Mouse (Mus musculus) limb, embryonic 15.5 days (tissue): Measurements from ENCODE around the gene Tmem143. TPM values are rescaled to one million over a fixed set of nuclear protein-coding genes. Genes with fewer than 3 reads are reported as not detected.
A peak's percentile ranks its signal among the peaks of the same experiment; 100 is the strongest.
"Not testable (repeated sequence)": the region's sequence is repeated elsewhere in the genome, so short reads cannot be mapped to it uniquely, and the experiment has no call there.

Experiments
- ATAC-seq: fragments of 200-750 bp; cut with Nextera tagmentation; 2 replicates; pipeline ENCODE4 v1.8.0; 2017; ENCODE audit warnings: low read depth, moderate TSS enrichment; ENCODE audit not compliant: insufficient number of reproducible peaks, low FRiP score, low TSS enrichment
- H3K27ac ChIP-seq: fragments of 300-500 bp; sonication (generic); 2 replicates; pipeline ENCODE4 v1.5.1; 2015; ENCODE audit warnings: moderate library complexity, mild to moderate bottlenecking, inconsistent platforms
- H3K27me3 ChIP-seq: fragments of 300-500 bp; sonication (generic); 2 replicates; pipeline ENCODE4 v1.6.1; 2015; ENCODE audit warnings: inconsistent platforms
- H3K36me3 ChIP-seq: fragments of 300-500 bp; sonication (generic); 2 replicates; pipeline ENCODE4 v1.6.1; 2015; ENCODE audit warnings: inconsistent platforms
- H3K4me1 ChIP-seq: fragments of 300-500 bp; sonication (generic); 2 replicates; pipeline ENCODE4 v1.6.1; 2015; ENCODE audit warnings: inconsistent platforms
- H3K4me2 ChIP-seq: fragments of 300-500 bp; sonication (generic); 2 replicates; pipeline ENCODE4 v1.6.1; 2015; ENCODE audit warnings: mild to moderate bottlenecking, inconsistent platforms
- H3K4me3 ChIP-seq: fragments of 300-500 bp; sonication (generic); 2 replicates; pipeline ENCODE4 v1.5.1; 2015; ENCODE audit warnings: mild to moderate bottlenecking, inconsistent platforms
- H3K9ac ChIP-seq: fragments of 300-500 bp; sonication (generic); 2 replicates; pipeline ENCODE4 v1.6.1; 2015; ENCODE audit warnings: inconsistent platforms
- H3K9me3 ChIP-seq: fragments of 300-500 bp; sonication (generic); 2 replicates; pipeline ENCODE4 v1.6.1; 2016; ENCODE audit warnings: inconsistent platforms
- WGBS: fragments of 180-500 bp; shearing (Covaris S2); methylation state at CpG from one replicate; pipeline ENCODE4 v1.1.7; 2015; 5-methylcytosine and 5-hydroxymethylcytosine counted together
- polyA plus RNA-seq: library from polyadenylated mRNA; unstranded; fragments of >200 nt; fragmentation: Nextera tagmentation; extraction: Ambion mirVana; gene quantifications from 2 replicates; pipeline ENCODE4 v1.2.1, GENCODE M21; 2015

Gene Tmem143
- polyA plus RNA-seq, 1 experiment from 2014 or later, result 4.4 TPM

DNA sequence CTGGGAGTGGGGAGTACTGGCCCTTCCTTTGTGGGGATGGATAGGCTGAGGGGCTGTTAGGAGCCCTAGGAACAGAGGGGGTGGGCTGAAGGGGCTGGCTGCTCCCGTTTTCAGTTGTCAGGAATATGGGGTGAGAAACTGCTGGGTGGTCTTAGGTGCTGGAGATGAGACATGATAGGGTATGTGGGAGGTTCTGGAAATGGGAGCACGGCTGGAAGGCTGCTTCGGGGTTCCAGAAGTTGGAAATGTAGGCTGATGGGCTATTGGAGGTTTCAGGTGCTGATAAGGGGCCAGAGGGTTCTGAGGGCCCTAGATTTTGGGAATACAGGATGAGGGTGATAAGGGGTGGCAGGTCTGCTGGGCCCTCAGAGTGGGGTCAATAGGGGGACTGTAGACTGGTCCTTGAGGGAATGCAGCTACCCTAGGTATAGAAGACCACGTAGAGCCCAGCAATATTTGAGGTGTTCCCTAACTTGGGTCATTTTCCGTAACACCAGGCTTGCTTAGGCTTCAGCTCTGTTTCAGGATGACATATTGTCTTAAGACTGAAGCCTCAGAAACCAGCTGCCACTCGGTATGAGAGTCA lies 717 bp upstream of the Tmem143 start:
- Histone ChIP-seq H3K27ac (no peak overlapping the region; the same call in 1 of the 2 replicates), H3K4me2 (peak overlapping the region; percentile 88), H3K4me1 (peaks cover 9% of the 10 kb centered on the region; the same call in 1 of the 2 replicates), H3K4me3 (peak overlapping the region; percentile 55), H3K36me3 (no peaks in the 10 kb centered on the region), H3K9me3 (no peaks in the 10 kb centered on the region), H3K27me3 (no peaks in the 10 kb centered on the region), H3K9ac (no peak overlapping the region)
- 77% methylated on average over 6 of the region's 6 CpGs for WGBS
- peak; percentile 4; the same call in 1 of the 2 replicates for ATAC-seq

DNA sequence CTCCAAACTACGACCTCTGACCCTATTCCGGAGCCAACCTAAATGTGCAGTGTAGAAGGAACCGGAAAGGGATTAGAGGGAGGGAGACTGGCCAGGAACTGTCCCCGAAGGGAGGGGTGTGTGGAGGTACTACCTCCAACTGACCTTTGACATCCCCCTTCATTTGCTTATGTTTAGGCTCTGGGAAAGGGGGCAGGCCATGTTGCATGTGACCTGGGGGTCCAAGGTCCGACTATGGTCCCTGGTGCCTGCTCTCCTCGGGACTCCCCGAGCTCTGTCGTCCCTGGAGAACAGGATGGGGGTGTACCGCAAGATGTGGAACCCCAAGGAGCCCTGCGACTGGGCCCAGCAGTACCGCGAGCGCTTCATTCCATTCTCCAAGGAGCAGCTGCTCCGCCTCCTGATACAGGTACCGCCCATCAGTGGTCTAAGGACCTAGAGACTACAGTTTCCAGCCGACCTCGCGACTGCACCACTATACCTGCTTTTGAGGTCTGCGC lies 567 bp downstream of the Tmem143 start:
- Histone ChIP-seq H3K27ac (peak overlapping the region; percentile 84), H3K36me3 (no peaks in the 10 kb centered on the region), H3K4me2 (peak overlapping the region; percentile 88), H3K4me1 (peaks cover 9% of the 10 kb centered on the region; the same call in 1 of the 2 replicates), H3K9me3 (no peaks in the 10 kb centered on the region), H3K9ac (peak overlapping the region; percentile 48), H3K4me3 (peak overlapping the region; percentile 55), H3K27me3 (no peaks in the 10 kb centered on the region)
- peak; percentile 22 for ATAC-seq
- under 1% methylated on average over 19 of the region's 19 CpGs for WGBS

- H3K4me3 ChIP-seq, H3K9me3 ChIP-seq, H3K27ac ChIP-seq, H3K4me1 ChIP-seq, H3K27me3 ChIP-seq, H3K36me3 ChIP-seq, H3K9ac ChIP-seq, ATAC-seq: not testable (repeated sequence)
- H3K4me2 ChIP-seq, result peak overlapping the region; percentile 88; the same call in 1 of the 2 replicates
- 52% methylated on average over 4 of the region's 4 CpGs for WGBS
These were observed 1.4 kb downstream of the Tmem143 start for GRCm38 (mm10) chr7:45898125-45898524.

- Histone ChIP-seq H3K4me1 (peaks cover 6% of the 10 kb centered on the region; the same call in 1 of the 2 replicates), H3K9ac (no peak overlapping the region), H3K27ac (no peak overlapping the region), H3K4me2 (no peak overlapping the region), H3K4me3 (no peak overlapping the region), H3K9me3 (no peaks in the 10 kb centered on the region), H3K27me3 (no peaks in the 10 kb centered on the region), H3K36me3 (no peaks in the 10 kb centered on the region)
- WGBS, result 51% methylated on average over 5 of the region's 5 CpGs
- ATAC-seq, result no peak
These were observed 4.8 kb downstream of the Tmem143 start for GRCm38 (mm10) chr7:45901562-45901961.

- H3K4me2 ChIP-seq, result no peak overlapping the region
- no peaks in the 10 kb centered on the region for H3K27me3 ChIP-seq
- H3K9me3 ChIP-seq, result no peaks in the 10 kb centered on the region
- no peaks in the 10 kb centered on the region for H3K36me3 ChIP-seq
- WGBS, result 57% methylated on average over 12 of the region's 12 CpGs
- no peak overlapping the region for H3K9ac ChIP-seq
- ATAC-seq, result no peak
- peaks cover 1% of the 10 kb centered on the region; the same call in 1 of the 2 replicates for H3K4me1 ChIP-seq
- no peak overlapping the region for H3K4me3 ChIP-seq
- H3K27ac ChIP-seq, result no peak overlapping the region
These were observed 5.8 kb downstream of the Tmem143 start for GRCm38 (mm10) chr7:45902481-45903002.

- H3K9ac ChIP-seq, result no peak overlapping the region
- H3K27me3 ChIP-seq, result no peaks in the 10 kb centered on the region
- no peak overlapping the region for H3K4me2 ChIP-seq
- peaks cover 24% of the 10 kb centered on the region for H3K36me3 ChIP-seq
- no peak for ATAC-seq
- no peak overlapping the region for H3K27ac ChIP-seq
- H3K4me1 ChIP-seq, result no peaks in the 10 kb centered on the region
- WGBS, result 84% methylated on average over 9 of the region's 9 CpGs
- no peaks in the 10 kb centered on the region for H3K9me3 ChIP-seq
- H3K4me3 ChIP-seq, result no peak overlapping the region
These were observed 9.9 kb downstream of the Tmem143 start for GRCm38 (mm10) chr7:45906622-45907021.

DNA sequence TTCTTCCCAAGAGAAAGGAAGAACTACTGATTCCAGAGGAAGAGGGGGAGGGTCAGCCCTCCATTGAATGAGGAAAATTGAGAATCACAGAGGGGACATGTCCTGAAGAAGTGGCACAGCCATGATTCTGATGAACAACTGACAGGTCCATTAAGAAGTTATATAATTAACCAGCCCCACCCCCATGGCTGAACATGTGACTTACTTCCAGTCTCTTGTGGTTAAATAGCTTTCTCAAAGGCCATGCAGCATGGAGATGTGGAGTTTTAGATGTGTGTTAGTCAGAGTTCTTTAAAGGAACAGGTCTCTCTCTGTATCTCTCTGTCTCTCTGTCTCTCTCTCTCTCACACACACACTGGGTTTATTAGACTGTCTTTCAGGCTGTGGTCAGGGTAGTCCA lies 11.6 kb downstream of the Tmem143 start:
- H3K9ac ChIP-seq, result no peak overlapping the region
- peaks cover 27% of the 10 kb centered on the region for H3K36me3 ChIP-seq
- no peak overlapping the region for H3K27ac ChIP-seq
- H3K4me2 ChIP-seq, result no peak overlapping the region
- no peak overlapping the region for H3K4me3 ChIP-seq
- no peaks in the 10 kb centered on the region for H3K27me3 ChIP-seq
- no peaks in the 10 kb centered on the region for H3K4me1 ChIP-seq
- H3K9me3 ChIP-seq, result no peaks in the 10 kb centered on the region
- ATAC-seq, result no peak

GRCm38 (mm10) chr7:45909145-45909544 lies 12.4 kb downstream of the Tmem143 start:
- H3K27ac ChIP-seq, result no peak overlapping the region

DNA sequence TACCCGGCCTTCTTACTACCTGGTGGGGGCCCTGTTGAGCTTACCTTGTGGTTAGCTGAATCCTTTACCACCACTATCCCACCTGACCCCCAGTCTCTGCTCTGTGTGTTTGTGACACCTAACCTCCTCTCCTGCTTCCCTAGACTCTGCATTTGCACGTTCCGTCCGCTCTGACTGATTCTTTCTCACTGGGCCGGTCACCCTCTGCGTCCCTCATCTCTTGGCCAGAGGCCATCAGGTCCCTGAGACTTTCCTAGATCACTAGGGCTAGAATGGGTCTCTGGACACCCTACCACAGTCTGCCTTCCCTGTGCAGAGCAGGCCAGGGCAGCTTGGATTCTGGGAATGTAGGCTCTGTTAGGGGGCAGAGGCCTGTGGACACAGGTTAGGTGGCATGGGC lies 17.3 kb downstream of the Tmem143 start:
- Histone ChIP-seq H3K36me3 (peaks cover 32% of the 10 kb centered on the region), H3K4me1 (peaks cover 43% of the 10 kb centered on the region), H3K9me3 (no peaks in the 10 kb centered on the region), H3K9ac (no peak overlapping the region), H3K4me3 (no peak overlapping the region), H3K27me3 (no peaks in the 10 kb centered on the region), H3K27ac (0 out of 2 replicates have a peak overlapping the region, but pooled peaks have one; percentile 59), H3K4me2 (no peak overlapping the region)
- 82% methylated on average over 6 of the region's 6 CpGs for WGBS
- ATAC-seq, result no peak

More at GRCm38 (mm10) chr7:45909145-45909544, 12.4 kb downstream of the Tmem143 start:
- 93% methylated on average over 16 of the region's 16 CpGs for WGBS
- peaks cover 27% of the 10 kb centered on the region for H3K36me3 ChIP-seq
- no peaks in the 10 kb centered on the region for H3K27me3 ChIP-seq
- H3K4me1 ChIP-seq, result peaks cover 2% of the 10 kb centered on the region; the same call in 1 of the 2 replicates
- no peaks in the 10 kb centered on the region for H3K9me3 ChIP-seq
- H3K9ac ChIP-seq, result no peak overlapping the region
- no peak overlapping the region for H3K4me2 ChIP-seq
- H3K4me3 ChIP-seq, result no peak overlapping the region
- no peak for ATAC-seq

DNA sequence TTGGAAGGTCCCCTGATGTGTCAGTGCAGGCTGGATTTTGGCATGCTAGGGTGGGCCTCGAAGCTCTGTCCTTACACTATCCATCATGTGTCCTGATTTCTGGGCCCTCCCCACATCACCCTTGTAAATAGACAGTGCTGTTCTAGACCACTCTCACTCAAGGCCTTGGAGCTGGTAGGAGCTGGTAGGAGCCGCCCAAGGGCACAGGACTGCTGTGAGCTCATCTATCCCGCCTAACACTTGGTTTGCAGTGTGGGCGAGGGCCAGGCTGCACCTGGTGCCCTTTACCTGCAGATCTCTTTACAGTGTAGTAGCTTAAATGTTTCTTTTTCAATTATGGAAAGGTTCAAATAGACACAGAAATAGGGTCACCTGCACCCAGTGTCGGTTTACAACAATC lies 18.3 kb downstream of the Tmem143 start:
- Histone ChIP-seq H3K9me3 (no peaks in the 10 kb centered on the region), H3K4me3 (no peak overlapping the region), H3K4me2 (no peak overlapping the region), H3K9ac (no peak overlapping the region), H3K27me3 (no peaks in the 10 kb centered on the region), H3K4me1 (peaks cover 52% of the 10 kb centered on the region), H3K27ac (no peak overlapping the region), H3K36me3 (peaks cover 29% of the 10 kb centered on the region)
- ATAC-seq, result no peak
- WGBS, result 86% methylated on average over 5 of the region's 5 CpGs

DNA sequence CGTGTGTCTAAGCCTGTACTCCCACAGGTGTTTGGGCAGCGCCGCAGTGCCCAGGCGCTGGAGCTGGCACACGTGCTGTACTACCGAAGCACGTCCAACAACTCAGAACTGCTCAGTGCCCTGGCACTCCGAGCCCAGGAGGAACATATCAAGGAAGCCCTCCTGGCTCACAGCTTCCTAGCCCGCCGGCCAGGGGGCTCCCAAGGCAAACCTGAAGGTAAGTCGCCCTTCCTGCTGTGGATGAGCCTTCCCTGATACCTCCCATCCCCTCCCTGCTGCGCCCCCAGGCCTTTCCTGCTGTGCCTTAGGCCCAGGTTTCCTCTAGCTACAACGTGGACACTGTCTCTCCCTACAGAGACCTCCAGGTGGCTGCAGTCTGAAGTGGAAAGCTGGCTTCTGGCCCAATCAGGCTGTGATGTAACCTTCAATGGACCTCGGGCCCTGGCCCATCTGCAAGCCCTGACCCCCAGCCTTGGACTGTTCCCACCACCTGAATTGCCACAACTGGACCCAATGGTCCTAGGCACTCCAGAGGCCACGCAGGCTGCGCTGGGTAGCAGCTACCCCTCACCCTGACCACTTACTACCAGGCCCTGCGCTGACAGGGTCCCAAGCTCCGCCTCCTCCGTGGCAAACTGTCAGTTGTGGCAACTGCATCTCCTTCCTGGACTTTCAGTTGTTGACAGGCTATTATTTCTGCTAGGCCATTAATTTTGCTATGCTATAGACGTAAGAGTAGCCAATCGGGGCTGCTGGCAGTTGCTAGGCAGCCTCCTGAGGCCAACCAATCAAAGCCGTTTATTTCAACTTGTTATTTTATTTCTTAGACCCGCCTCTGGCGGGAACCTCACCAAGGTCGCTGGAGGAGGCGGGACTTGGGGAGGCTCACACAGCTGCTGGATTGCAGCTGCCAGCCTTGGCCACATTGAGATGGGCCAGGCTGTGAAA lies 19.6 kb downstream of the Tmem143 start:
- Histone ChIP-seq H3K27me3 (no peaks in the 10 kb centered on the region), H3K4me2 (peak overlapping the region; percentile 62), H3K36me3 (peaks cover 20% of the 10 kb centered on the region), H3K9me3 (no peaks in the 10 kb centered on the region), H3K4me1 (peaks cover 61% of the 10 kb centered on the region), H3K9ac (peak overlapping the region; percentile 31), H3K27ac (peak overlapping the region; percentile 94), H3K4me3 (peak overlapping the region; percentile 40)
- WGBS, result 29% methylated on average over 26 of the region's 26 CpGs
- ATAC-seq, result peak; percentile 84
